Mouse (Mus musculus) forebrain, embryonic 16.5 days (tissue): ENCODE measurements around the gene Trpm8. TPM values are rescaled to one million over a fixed set of nuclear protein-coding genes. Genes with fewer than 3 reads are reported as not detected.

Source experiments
- ATAC-seq: fragments of 200-750 bp; cut with Nextera tagmentation; 2 replicates; pipeline ENCODE4 v1.8.0; 2017; ENCODE audit warnings: mild to moderate bottlenecking, moderate library complexity
- H3K27ac ChIP-seq: fragments of 300-500 bp; sonication (generic); 2 replicates; pipeline ENCODE4 v1.5.1; 2014; ENCODE audit warnings: low read length, control low read depth
- H3K27me3 ChIP-seq: fragments of 300-500 bp; sonication (generic); replicated peaks from 2 replicates; pipeline ENCODE4 v1.6.1; 2014; ENCODE audit warnings: low read length; ENCODE audit not compliant: control insufficient read depth, insufficient read depth
- H3K36me3 ChIP-seq: fragments of 300-500 bp; sonication (generic); 2 replicates; pipeline ENCODE4 v1.6.1; 2014; ENCODE audit not compliant: control insufficient read depth, insufficient read depth
- H3K4me1 ChIP-seq: fragments of 300-500 bp; sonication (generic); replicated peaks from 2 replicates; pipeline ENCODE4 v1.6.1; 2014; ENCODE audit warnings: low read length; ENCODE audit not compliant: control insufficient read depth, insufficient read depth
- H3K4me2 ChIP-seq: fragments of 300-500 bp; sonication (generic); 2 replicates; pipeline ENCODE4 v1.6.1; 2014; ENCODE audit warnings: mild to moderate bottlenecking, low read length, control low read depth
- H3K4me3 ChIP-seq: fragments of 300-500 bp; sonication (generic); replicated peaks from 2 replicates; pipeline ENCODE4 v1.5.1; 2014; ENCODE audit warnings: mild to moderate bottlenecking, low read length, control low read depth
- H3K9ac ChIP-seq: fragments of 300-500 bp; sonication (generic); replicated peaks from 2 replicates; pipeline ENCODE4 v1.6.1; 2014; ENCODE audit warnings: low read depth, low read length, control low read depth
- H3K9me3 ChIP-seq: fragments of 300-500 bp; sonication (generic); 2 replicates; pipeline ENCODE4 v1.6.1; 2016; ENCODE audit warnings: low read length; ENCODE audit not compliant: control insufficient read depth
- WGBS: fragments of 180-500 bp; shearing (Covaris S2); extraction: QIAGEN DNeasy Blood & Tissue Kit; methylation state at CpG from one replicate; pipeline ENCODE4 v1.1.7; 2014; 5-methylcytosine and 5-hydroxymethylcytosine counted together
- polyA plus RNA-seq: library from polyadenylated mRNA; unstranded; fragments of >200 nt; fragmentation: Nextera tagmentation; extraction: Ambion mirVana; gene quantifications from 2 replicates; pipeline ENCODE4 v1.2.1, GENCODE M21; 2015

The Trpm8 gene
- polyA plus RNA-seq, 1 experiment from 2014 or later, result 0.09 TPM

GRCm38 (mm10) chr1:88268070-88268469 is 9.4 kb upstream of the Trpm8 start:
- H3K4me1 ChIP-seq, result no peaks in the 10 kb centered on the region
- peaks cover 70% of the 10 kb centered on the region for H3K36me3 ChIP-seq
- H3K27ac ChIP-seq, result no peak overlapping the region
- no peaks in the 10 kb centered on the region for H3K27me3 ChIP-seq
- no peak for ATAC-seq
- H3K4me3 ChIP-seq, result no peak overlapping the region
- WGBS, result 88% methylated on average over 6 of the region's 6 CpGs
- H3K4me2 ChIP-seq, result no peak overlapping the region
- H3K9ac ChIP-seq, result no peak overlapping the region
- no peaks in the 10 kb centered on the region for H3K9me3 ChIP-seq

GRCm38 (mm10) chr1:88269539-88270309 is 7.7 kb upstream of the Trpm8 start:
- no peak for ATAC-seq
- no peak overlapping the region for H3K27ac ChIP-seq
- no peaks in the 10 kb centered on the region for H3K9me3 ChIP-seq
- no peak overlapping the region for H3K9ac ChIP-seq
- H3K27me3 ChIP-seq, result no peaks in the 10 kb centered on the region
- H3K4me1 ChIP-seq, result 0 out of 2 replicates have a peak, but pooled peaks cover 1% of the 10 kb centered on the region
- H3K4me3 ChIP-seq, result no peak overlapping the region
- H3K4me2 ChIP-seq, result no peak overlapping the region
- peaks cover 62% of the 10 kb centered on the region for H3K36me3 ChIP-seq
- WGBS, result 89% methylated on average over 12 of the region's 12 CpGs

GRCm38 (mm10) chr1:88272851-88273250 is 4.6 kb upstream of the Trpm8 start:
- H3K4me2 ChIP-seq, result no peak overlapping the region
- H3K36me3 ChIP-seq, result peaks cover 33% of the 10 kb centered on the region
- 64% methylated on average over 4 of the region's 4 CpGs for WGBS
- no peak overlapping the region for H3K27ac ChIP-seq
- H3K4me1 ChIP-seq, result peaks cover 21% of the 10 kb centered on the region
- H3K4me3 ChIP-seq, result no peak overlapping the region
- no peak overlapping the region for H3K9ac ChIP-seq
- H3K27me3 ChIP-seq, result no peaks in the 10 kb centered on the region
- H3K9me3 ChIP-seq, result no peaks in the 10 kb centered on the region
- ATAC-seq, result no peak

GRCm38 (mm10) chr1:88273326-88273725 is 4.1 kb upstream of the Trpm8 start:
- Histone ChIP-seq H3K9me3 (no peaks in the 10 kb centered on the region), H3K4me2 (no peak overlapping the region), H3K4me3 (no peak overlapping the region), H3K27me3 (no peaks in the 10 kb centered on the region), H3K4me1 (peaks cover 21% of the 10 kb centered on the region), H3K9ac (no peak overlapping the region), H3K27ac (no peak overlapping the region), H3K36me3 (peaks cover 29% of the 10 kb centered on the region)
- ATAC-seq, result no peak
- WGBS, result 98% methylated on average over 3 of the region's 3 CpGs

GRCm38 (mm10) chr1:88273832-88274231 is 3.6 kb upstream of the Trpm8 start:
- Histone ChIP-seq H3K36me3 (peaks cover 24% of the 10 kb centered on the region), H3K4me1 (peaks cover 21% of the 10 kb centered on the region), H3K27me3 (no peaks in the 10 kb centered on the region), H3K4me2 (no peak overlapping the region), H3K9me3 (no peaks in the 10 kb centered on the region), H3K4me3 (no peak overlapping the region), H3K27ac (no peak overlapping the region), H3K9ac (no peak overlapping the region)
- ATAC-seq, result no peak
- 84% methylated on average over 4 of the region's 4 CpGs for WGBS

- H3K27me3 ChIP-seq, result no peaks in the 10 kb centered on the region
- WGBS, result 72% methylated on average over 11 of the region's 11 CpGs
- no peak overlapping the region for H3K9ac ChIP-seq
- peaks cover 17% of the 10 kb centered on the region for H3K36me3 ChIP-seq
- no peak overlapping the region for H3K4me3 ChIP-seq
- peaks cover 21% of the 10 kb centered on the region for H3K4me1 ChIP-seq
- H3K4me2 ChIP-seq, result no peak overlapping the region
- H3K27ac ChIP-seq, result no peak overlapping the region
- no peak for ATAC-seq
- H3K9me3 ChIP-seq, result no peaks in the 10 kb centered on the region
Measured at GRCm38 (mm10) chr1:88274371-88275077, 2.9 kb upstream of the Trpm8 start.

- H3K27me3 ChIP-seq, result no peaks in the 10 kb centered on the region
- H3K9me3 ChIP-seq, result no peaks in the 10 kb centered on the region
- peaks cover 21% of the 10 kb centered on the region for H3K4me1 ChIP-seq
- no peak overlapping the region for H3K4me3 ChIP-seq
- H3K4me2 ChIP-seq, result no peak overlapping the region
- no peak overlapping the region for H3K27ac ChIP-seq
- WGBS, result 71% methylated on average over 13 of the region's 13 CpGs
- H3K9ac ChIP-seq, result no peak overlapping the region
- H3K36me3 ChIP-seq, result peaks cover 11% of the 10 kb centered on the region; the same call in 1 of the 2 replicates
- ATAC-seq, result no peak
Measured at GRCm38 (mm10) chr1:88275078-88275680, 2.3 kb upstream of the Trpm8 start.

GRCm38 (mm10) chr1:88275698-88276523 is 1.6 kb upstream of the Trpm8 start:
- WGBS, result 68% methylated on average over 13 of the region's 13 CpGs
- H3K4me1 ChIP-seq, result peaks cover 21% of the 10 kb centered on the region

More at GRCm38 (mm10) chr1:88275698-88276523, 1.6 kb upstream of the Trpm8 start:
- Histone ChIP-seq H3K4me2 (peak overlapping the region; percentile 61), H3K4me3 (peak overlapping the region; percentile 51), H3K9ac (peak overlapping the region; percentile 72), H3K9me3 (no peaks in the 10 kb centered on the region), H3K36me3 (peaks cover 11% of the 10 kb centered on the region; the same call in 1 of the 2 replicates), H3K27me3 (no peaks in the 10 kb centered on the region), H3K27ac (no peak overlapping the region)
- no peak for ATAC-seq
